Mouse (Mus musculus) MEL (cell line): Measurements from ENCODE around the gene Rnf145.

ENCODE experiments used
- CTCF ChIP-seq, 3 experiments: IDR thresholded peaks in 2 of 3; conservative IDR thresholded peaks in 1 of 3; 2 replicates each; pipeline ENCODE4 v1.5.1; 2011 to 2012; ENCODE audit warnings: low read length in 3 of 3, low read depth in 2 of 3, mild to moderate bottlenecking in 2 of 3, improper control_type of control experiment in 1 of 3, inconsistent platforms in 1 of 3, mixed read lengths in 1 of 3, moderate library complexity in 1 of 3; ENCODE audit not compliant: control insufficient read depth in 1 of 3, insufficient read depth in 1 of 3, poor library complexity in 1 of 3, severe bottlenecking in 1 of 3
- EP300 ChIP-seq, 2 experiments: IDR thresholded peaks; 2 replicates each; pipeline ENCODE4 v1.6.1; 2011; ENCODE audit warnings: improper control_type of control experiment in 2 of 2, low read length in 2 of 2, low read depth in 1 of 2, mild to moderate bottlenecking in 1 of 2
- GATA1 ChIP-seq: IDR thresholded peaks from 2 replicates; pipeline ENCODE4 v1.6.1; 2011; ENCODE audit warnings: low read depth, low read length, improper control_type of control experiment
- HCFC1 ChIP-seq: IDR thresholded peaks from 2 replicates; pipeline ENCODE4 v1.6.1; 2012; ENCODE audit warnings: low read depth, mild to moderate bottlenecking, inconsistent platforms, low read length, improper control_type of control experiment, moderate library complexity
- POLR2A ChIP-seq, 2 experiments: IDR thresholded peaks; 2 replicates each; pipeline ENCODE4 v1.6.1; 2011 to 2012; ENCODE audit warnings: low read length in 2 of 2, mild to moderate bottlenecking in 2 of 2, control low read depth in 1 of 2, improper control_type of control experiment in 1 of 2, low read depth in 1 of 2, moderate library complexity in 1 of 2; ENCODE audit not compliant: control insufficient read depth in 1 of 2, insufficient read depth in 1 of 2, poor library complexity in 1 of 2
- TCF12 ChIP-seq: IDR thresholded peaks from 2 replicates; pipeline ENCODE4 v1.6.1; 2014; ENCODE audit warnings: low read depth, mild to moderate bottlenecking, inconsistent platforms, low read length, improper control_type of control experiment, moderate library complexity
- USF1 ChIP-seq: IDR thresholded peaks from 2 replicates; pipeline ENCODE4 v1.6.1; 2014; ENCODE audit warnings: low read depth, mild to moderate bottlenecking, inconsistent platforms, low read length, improper control_type of control experiment, moderate library complexity
- ZMIZ1 ChIP-seq: IDR thresholded peaks from 2 replicates; pipeline ENCODE4 v1.6.1; 2012; ENCODE audit warnings: low read depth, mild to moderate bottlenecking, inconsistent platforms, low read length, improper control_type of control experiment, moderate library complexity
- ZNF384 ChIP-seq: IDR thresholded peaks from 2 replicates; pipeline ENCODE4 v1.6.1; 2012; ENCODE audit warnings: low read depth, mild to moderate bottlenecking, inconsistent platforms, low read length, improper control_type of control experiment

DNA sequence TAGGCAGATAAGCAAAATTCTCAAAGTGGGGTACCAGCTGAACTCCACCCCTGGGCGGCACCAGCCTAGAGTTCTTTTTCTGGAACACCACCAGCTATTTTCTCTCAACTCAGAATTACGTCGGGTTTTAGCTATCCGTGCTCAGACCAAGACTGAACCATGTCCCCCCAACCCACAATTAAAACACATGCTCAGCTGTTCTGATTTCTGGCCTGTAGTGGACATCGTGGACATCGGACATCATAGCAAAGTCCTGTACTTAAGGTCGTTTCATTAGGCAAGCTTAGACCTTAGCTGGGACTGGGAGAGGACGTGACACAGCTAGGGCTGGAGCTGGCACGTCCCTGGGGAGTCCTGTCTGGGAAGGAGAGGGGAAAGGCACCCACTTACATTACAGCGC, 93.4 kb downstream of the Rnf145 start:
- TF ChIP-seq HCFC1 (no peak), CTCF (IDR thresholded peaks at IDR 0.05 in 2 of 3, conservative IDR thresholded peaks at IDR 0.05 in 1 of 3; ENCODE audit: control insufficient read depth in 1 of 3, insufficient read depth in 1 of 3, low read depth in 2 of 3, low read length in 3 of 3, poor library complexity in 1 of 3, severe bottlenecking in 1 of 3) (no peak), USF1 (no peak), ZMIZ1 (no peak), POLR2A (IDR thresholded peaks at IDR 0.05; ENCODE audit: control insufficient read depth in 1 of 2, insufficient read depth in 1 of 2, low read depth in 1 of 2, low read length in 2 of 2, poor library complexity in 1 of 2) (no peak), GATA1 (no peak), EP300 (IDR thresholded peaks at IDR 0.05; ENCODE audit: low read depth in 1 of 2, low read length in 2 of 2) (no peak), ZNF384 (no peak), TCF12 (no peak)
